Mouse (Mus musculus) monocyte, adult 5-6 weeks (primary cell): ENCODE data around the gene Nat8f6. TPM values are rescaled to one million over a fixed set of nuclear protein-coding genes. Genes with fewer than 3 reads are reported as not detected.
"Not testable (repeated sequence)": the region's sequence is repeated elsewhere in the genome, so short reads cannot be mapped to it uniquely, and the experiment has no call there.

Experiments
- ATAC-seq: fragments of 153-309, 156-312 bp; replicated peaks from 2 replicates; pipeline ENCODE4 v1.8.0; 2017; ENCODE audit warnings: mild to moderate bottlenecking; ENCODE audit not compliant: low TSS enrichment, insufficient number of reproducible peaks, severe bottlenecking, poor library complexity, low FRiP score
- total RNA-seq: library from RNA; stranded (forward); fragments of 200-1000, 200-491, 200-594 nt; gene quantifications from 3 replicates; pipeline ENCODE4 v1.2.3, GENCODE M21; 2017

Gene Nat8f6
- total RNA-seq, 1 experiment from 2014 or later, result not detected

DNA sequence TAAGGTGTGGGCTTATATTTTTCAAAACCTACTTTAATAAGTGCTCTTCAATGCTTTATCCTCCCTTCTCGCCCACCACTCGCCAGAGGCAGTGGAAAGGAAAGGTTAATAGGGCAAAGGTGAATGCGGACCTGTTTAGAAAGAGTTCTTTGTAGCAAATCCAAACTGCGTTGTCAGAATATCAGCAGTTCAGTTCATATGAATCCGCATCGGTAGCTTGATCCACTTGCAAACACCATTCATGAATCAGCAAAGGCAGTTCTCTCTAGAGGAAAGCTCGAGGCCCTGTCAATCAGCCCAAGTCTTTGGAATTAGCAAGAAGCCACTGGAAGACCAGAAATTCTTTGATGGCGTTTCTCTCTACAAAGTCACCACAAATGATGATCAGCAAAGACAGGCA, 17.9 kb upstream of the Nat8f6 start:
- no peak for ATAC-seq

DNA sequence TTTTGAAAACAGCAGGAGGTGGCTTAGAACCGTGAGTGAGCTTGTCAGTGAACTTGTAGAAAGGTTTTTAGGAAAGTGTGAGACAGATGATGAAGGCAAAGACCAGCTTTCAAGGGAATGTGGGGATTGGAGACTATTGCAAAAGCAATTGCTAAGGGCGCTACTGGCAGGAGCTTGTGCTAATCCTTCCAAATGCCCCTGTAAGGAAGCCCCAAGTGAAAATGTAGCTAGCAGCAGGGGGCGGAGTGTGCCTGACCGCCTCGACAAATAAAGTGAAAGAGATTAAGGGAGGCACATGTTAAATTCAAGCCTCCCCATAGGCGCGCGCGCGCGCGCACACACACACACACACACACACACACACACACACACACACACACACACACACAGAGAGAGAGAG, 16.6 kb upstream of the Nat8f6 start:
- not testable (repeated sequence) for ATAC-seq

DNA sequence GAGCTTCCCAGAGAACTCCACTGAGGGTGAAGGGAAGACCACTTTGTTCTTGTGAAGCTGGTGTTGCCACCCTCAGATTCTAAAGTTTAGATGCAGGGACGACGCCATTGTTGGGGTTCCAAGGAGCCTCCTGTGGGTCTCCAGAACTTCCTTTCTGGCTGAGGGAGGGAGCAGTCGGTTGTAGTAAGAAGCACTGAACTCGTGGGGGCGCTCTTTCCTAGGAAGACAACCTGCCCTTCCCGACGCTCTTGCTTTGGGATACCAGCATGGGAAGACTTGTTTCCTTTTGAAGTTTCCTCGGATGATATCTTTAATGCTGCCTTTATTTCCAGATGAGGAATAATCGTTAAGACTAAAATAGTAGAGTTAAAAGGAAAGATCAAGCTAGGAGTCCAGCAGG, 16.1 kb upstream of the Nat8f6 start:
- ATAC-seq, result not testable (repeated sequence)

DNA sequence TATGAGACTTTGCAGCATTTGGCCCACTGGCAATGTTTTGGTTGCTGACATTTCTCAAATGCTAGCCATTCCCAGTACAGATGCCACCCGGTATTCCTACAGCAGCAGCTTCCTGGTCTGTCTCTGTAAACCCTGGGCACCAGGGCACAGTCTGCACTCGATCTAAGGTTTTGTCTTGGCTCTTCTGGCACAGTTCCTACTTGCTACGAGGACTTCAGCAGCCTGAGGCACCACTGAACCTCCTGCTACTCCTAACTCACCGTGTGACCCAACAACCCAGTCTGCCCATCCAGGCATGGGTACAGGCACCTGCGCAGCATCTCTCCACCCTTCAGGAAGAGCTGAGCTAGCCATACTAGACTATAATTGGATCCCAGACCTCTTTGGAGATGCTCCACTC, 15.3 kb upstream of the Nat8f6 start:
- ATAC-seq, result not testable (repeated sequence)

DNA sequence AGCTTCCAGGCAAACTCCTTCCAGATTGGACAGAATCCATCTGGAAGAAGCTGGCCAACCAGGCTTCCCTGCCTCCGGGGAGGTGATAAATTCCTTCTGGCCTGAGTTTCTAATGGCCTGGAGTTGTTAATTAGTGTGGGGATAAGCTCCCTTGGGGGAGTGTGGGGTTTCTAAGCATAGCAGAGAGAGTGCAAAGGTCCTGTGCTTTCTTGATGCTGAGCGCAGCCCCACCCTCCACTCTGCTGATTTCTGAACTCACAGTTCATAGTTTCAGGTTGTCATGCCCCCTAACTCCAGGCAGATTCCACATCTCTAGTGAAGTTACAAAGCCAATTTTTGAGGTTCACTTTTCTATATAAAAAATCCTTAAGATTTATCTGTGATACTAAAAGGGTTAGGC, 14.3 kb upstream of the Nat8f6 start:
- not testable (repeated sequence) for ATAC-seq

DNA sequence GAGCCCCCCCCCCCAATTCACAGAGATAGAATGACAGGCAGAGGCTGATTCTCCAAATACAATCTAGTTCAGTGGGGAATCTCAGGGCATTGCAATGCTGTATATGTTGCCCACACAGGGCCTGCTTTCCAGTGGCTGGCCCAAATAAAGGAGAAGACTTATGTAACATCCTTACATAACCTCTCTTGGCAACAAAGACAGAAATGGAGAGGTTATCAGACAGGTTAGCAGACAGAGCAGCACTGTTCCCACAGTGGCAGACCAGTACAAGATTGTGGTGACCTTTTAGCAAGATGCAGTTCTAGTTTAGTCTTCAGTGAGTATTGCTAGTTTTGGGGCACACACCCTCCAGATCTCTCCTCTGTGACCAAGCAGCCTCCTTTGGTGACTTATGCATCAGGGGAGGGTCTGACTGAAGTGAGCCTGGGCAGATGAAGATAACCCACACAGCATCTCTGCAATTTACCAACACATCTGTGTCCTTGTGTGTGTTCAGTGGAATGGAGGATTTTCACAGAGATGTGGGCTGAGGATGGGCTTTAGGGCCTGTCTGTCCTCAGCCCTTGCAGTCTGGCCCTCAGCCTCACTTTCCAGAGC, 13.8 kb upstream of the Nat8f6 start:
- ATAC-seq, result not testable (repeated sequence)

DNA sequence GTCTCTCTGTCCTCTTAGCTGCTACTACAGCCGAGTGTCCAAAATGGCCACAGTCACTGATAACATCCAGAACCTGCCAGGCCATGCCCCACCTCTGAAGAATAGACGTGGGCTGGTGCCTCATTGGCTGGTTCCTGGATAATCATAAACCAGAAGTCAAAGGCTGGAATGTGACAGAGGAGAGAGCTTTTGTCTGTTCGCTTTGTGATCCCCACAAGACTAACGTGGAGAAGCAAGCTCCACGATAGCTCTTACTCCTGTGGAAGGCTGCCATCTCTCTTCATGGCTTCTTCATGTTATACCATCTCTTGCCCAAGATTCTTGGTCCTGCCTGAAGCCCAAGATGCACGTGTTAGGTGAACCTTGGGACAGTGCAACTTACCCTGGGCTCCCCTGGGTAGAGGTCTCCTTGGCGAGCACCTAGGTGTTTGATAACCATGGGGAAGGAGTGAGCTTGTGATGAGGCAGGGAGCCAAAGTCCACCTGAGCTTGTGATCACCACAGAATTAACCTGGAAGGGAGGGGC, 11.1 kb upstream of the Nat8f6 start, which contains the start of gene Nat8:
Nat8 (minus strand) TSS at position 287 of the 526 bp plus-strand sequence.
- ATAC-seq, result no peak

DNA sequence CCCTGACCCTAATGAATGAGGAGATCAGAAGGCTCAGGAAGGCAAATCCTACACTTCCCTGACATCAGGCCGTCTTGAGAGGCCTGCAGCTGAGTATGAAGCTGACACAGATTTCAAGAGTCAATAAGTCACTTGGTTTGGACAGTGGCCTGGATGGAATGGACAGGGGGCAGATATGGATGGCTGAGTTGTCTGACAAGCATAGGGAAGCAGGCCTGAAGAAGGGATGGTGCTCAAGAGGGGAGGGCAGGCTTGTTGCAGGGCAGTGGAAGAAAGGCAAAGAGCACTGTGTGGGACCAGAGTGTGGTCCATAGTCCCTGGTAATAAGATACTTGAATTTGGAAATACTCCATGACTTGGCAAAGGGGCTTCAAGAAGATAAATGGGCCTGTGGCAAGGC, 8.7 kb upstream of the Nat8f6 start:
- no peak for ATAC-seq

DNA sequence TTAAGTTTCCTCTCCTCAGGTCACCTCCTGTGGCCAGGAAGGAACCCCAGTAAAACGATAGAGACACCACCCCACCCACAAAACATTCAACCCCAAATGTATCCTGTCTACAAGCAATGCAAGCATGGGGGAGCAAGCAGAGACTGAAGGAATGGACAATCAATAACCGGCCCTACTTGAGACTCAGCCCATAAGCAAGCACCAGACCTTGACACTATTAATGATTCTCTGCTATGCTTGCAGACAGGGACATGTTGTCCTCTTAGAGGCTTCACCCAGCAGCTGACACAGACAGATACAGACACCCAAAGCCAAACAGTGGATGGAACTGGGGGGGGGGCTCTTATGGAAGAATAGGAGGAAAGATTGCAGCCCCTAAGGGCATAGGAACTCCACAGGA, 5.1 kb upstream of the Nat8f6 start:
- ATAC-seq, result no peak

DNA sequence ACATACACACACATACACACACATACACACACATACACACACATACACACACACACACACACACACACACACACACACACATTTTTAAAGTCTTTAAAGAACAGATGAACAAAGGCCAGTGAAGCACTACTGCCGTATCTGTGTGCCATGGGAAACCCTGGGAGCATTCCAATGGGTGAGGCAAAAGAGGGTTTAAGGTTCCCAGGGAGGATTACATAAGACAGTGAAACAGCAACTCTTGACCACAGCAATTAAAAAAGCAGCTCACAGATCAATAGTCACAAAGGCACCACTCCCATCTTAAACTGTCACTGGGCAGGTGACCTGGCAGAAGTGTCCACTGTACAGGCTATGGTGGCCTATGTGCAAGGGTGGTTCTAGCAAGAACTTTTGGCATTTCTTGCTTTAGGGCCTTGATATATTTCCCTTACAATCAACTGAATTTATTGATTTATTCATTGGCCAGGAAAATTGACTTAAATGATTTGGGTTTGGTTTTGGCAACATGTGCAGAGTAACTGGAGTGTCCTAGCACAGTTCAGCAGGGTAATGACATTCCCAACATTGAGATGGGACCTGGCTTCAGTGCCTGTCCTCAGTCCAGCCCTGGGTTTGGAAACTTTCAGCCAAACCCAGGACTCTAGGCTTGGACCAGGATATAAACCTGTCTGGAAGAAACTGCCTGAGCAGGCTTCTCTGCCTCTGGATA, 2.8 kb upstream of the Nat8f6 start:
- no peak for ATAC-seq

DNA sequence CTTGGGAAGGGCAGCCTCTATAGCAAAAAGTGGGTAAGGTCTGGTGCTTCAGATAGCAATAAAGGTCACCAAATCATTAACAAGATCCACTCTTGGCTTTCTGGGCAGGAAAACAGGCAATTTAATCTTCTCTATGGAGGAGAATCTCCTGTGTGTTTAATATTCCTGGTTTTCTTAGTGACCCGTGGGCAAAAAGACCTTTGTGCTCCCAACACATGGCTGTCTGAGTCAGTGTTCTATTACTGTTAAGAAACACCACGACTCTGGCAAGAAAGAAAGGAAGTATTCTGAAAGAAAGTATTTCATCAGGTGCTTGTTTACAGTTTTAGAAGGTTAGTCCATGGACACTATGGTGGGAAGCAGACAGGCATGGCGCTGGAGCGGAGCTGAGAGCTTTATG, 1.5 kb upstream of the Nat8f6 start:
- ATAC-seq, result no peak

DNA sequence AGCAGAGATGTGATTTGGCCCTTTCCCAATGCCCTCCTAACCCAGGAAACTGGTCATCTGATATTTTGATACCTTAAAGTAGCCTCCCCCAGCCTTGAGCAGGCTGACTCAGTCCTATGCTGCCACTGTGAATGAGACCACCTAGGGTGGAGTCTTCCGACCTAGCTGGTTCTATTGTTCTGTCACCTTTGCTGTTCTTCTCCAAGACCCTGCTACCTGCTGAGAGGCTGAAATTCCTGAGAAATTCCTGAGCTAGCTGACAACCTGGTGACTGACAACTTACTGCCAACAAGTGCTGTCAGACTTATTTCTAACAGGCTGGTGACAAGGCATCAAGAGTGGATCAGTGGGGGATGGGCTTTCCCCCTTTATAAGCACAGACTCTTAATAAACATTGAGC, 2.4 kb downstream of the Nat8f6 start:
- no peak for ATAC-seq

DNA sequence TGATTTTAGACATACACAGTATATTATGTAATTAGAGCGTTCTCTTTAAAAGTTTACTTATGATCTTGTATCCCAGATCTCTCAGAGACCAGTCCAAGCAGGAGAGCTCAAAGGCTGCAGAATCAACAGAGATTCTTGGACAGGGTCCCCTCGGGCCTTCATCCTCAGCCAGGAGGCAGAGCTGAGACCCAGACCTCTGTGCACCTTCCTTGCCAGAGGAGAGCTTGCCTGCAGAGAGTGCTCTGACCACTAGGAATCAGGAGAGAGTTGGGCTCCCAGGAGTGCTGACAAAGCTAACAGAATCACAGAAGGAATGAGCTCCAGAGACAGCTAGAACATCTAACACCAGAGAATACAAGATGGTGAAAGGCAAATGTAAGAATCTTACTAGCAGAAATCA, 7.4 kb downstream of the Nat8f6 start:
- ATAC-seq, result no peak

DNA sequence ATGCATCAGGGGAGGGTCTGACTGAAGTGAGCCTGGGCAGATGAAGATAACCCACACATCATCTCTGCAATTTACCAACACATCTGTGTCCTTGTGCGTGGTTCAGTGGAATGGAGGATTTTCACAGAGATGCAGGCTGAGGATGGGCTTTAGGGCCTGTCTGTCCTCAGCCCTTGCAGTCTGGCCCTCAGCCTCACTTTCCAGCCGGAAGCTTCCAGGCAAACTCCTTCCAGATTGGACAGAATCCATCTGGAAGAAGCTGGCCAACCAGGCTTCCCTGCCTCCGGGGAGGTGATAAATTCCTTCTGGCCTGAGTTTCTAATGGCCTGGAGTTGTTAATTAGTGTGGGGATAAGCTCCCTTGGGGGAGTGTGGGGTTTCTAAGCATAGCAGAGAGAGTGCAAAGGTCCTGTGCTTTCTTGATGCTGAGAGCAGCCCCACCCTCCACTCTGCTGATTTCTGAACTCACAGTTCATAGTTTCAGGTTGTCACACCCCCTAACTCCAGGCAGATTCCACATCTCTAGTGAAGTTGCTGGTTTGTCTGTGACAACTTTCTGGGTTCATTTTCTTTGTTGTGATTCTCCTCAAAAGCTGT, 9.7 kb downstream of the Nat8f6 start:
- not testable (repeated sequence) for ATAC-seq

DNA sequence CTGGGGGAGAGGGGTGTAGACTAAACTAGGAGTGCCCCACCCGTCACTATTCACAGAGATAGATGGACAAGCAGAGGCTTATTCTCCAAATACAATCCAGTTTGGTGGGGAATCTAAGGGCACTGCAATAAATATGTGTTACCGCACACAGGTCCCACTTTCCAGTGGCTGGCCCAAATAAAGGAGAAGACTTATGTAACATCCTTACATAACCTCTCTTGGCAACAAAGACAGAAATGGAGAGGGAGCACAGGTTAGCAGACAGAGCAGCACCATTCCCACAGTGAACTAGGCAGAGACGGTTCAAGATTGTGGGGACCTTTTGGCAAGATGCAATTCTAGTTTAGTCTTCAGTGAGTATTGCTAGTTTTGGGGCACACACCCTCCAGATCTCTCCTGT, 10.2 kb downstream of the Nat8f6 start:
- not testable (repeated sequence) for ATAC-seq

DNA sequence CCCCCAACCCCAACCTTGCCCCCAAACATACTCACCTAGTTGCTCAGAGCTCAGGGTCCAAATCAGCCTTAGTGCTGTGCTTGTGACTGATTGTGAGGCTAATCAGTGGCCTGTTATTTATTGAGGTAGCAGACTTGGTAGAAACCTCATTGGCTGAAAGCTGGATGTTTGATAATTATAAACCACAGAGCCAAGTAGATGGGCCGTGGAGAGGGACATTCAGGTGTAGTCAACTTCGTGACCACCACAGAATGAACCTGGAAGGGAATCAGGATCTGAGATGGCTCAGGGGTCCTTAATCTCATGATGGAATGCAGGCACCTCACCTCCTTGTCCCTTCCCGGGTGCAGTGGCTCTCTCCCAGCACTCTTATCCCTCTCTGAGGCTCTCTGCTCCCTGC, 11.0 kb downstream of the Nat8f6 start:
- not testable (repeated sequence) for ATAC-seq

DNA sequence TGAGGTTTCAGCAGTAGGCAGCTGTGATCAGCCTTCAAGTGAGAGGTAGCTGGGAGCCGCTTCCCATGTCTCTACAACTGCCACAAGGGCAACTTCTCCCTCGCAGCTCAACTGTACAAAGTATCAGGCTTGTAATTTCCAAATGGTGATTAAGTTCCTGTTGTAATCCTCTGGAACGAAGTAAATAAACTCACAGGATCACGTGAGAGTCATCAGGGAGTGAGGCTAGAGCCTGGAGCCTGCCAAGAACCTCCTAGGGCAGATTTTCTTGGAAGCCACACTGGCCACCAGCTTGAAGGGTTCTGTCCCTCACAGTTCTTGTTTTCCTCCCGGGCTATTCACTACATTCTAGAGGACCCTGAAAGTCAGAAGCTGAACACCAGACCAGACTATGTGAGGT, 17.6 kb downstream of the Nat8f6 start:
- ATAC-seq, result not testable (repeated sequence)

DNA sequence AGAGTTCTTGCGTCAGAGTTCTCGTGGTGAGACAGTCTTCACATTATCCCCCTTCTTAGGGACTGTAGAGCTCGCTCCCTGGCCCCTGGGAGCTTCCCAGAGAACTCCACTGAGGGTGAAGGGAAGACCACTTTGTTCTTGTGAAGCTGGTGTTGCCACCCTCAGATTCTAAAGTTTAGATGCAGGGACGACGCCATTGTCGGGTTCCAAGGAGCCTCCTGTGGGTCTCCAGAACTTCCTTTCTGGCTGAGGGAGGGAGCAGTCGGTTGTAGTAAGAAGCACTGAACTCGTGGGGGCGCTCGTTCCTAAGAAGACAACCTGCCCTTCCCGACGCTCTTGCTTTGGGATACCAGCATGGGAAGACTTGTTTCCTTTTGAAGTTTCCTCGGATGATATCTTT, 55.2 kb downstream of the Nat8f6 start, which contains the start of gene Nat8f3:
Nat8f3 (minus strand) TSS at position 223 of the 400 bp plus-strand sequence.
- not testable (repeated sequence) for ATAC-seq

DNA sequence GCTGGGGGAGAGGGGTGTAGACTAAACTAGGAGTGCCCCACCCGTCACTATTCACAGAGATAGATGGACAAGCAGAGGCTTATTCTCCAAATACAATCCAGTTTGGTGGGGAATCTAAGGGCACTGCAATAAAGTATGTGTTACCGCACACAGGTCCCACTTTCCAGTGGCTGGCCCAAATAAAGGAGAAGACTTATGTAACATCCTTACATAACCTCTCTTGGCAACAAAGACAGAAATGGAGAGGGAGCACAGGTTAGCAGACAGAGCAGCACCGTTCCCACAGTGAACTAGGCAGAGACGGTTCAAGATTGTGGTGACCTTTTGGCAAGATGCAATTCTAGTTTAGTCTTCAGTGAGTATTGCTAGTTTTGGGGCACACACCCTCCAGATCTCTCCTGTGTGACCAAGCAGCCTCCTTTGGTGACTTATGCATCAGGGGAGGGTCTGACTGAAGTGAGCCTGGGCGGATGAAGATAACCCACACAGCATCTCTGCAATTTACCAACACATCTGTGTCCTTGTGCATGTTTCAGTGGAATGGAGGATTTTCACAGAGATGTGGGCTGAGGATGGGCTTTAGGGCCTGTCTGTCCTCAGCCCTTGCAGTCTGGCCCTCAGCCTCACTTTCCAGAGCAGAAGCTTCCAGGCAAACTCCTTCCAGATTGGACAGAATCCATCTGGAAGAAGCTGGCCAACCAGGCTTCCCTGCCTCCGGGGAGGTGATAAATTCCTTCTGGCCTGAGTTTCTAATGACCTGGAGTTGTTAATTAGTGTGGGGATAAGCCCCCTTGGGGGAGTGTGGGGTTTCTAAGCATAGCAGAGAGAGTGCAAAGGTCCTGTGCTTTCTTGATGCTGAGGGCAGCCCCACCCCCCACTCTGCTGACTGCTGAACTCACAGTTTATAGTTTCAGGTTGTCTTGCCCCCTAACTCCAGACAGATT, 57.4 kb downstream of the Nat8f6 start:
- ATAC-seq, result not testable (repeated sequence)
